Mouse (Mus musculus) hindbrain, postnatal 0 days (tissue): ENCODE measurements around the gene Poc1b. TPM values are rescaled to one million over a fixed set of nuclear protein-coding genes. Genes with fewer than 3 reads are reported as not detected.

Source experiments
- ATAC-seq: fragments of 200-750 bp; cut with Nextera tagmentation; 2 replicates; pipeline ENCODE4 v1.8.0; 2017; ENCODE audit warnings: mild to moderate bottlenecking, moderate TSS enrichment, moderate library complexity
- DNase-seq: peaks from one replicate; pipeline ENCODE4 v3.0.0-alpha.2; 2015; ENCODE audit warnings: low spot score
- H3K27ac ChIP-seq: fragments of 300-500 bp; sonication (generic); 2 replicates; pipeline ENCODE4 v1.5.1; 2014; ENCODE audit warnings: mild to moderate bottlenecking
- H3K27me3 ChIP-seq: fragments of 300-500 bp; sonication (generic); 2 replicates; pipeline ENCODE4 v1.6.1; 2014; ENCODE audit warnings: low read length, mixed read lengths; ENCODE audit not compliant: insufficient read depth
- H3K36me3 ChIP-seq: fragments of 300-500 bp; sonication (generic); 2 replicates; pipeline ENCODE4 v1.6.1; 2014; ENCODE audit warnings: low read length, mixed read lengths; ENCODE audit not compliant: insufficient read depth
- H3K4me1 ChIP-seq: fragments of 300-500 bp; sonication (generic); 2 replicates; pipeline ENCODE4 v1.6.1; 2014; ENCODE audit warnings: antibody characterized with exemption, low read length, mixed read lengths; ENCODE audit not compliant: insufficient read depth
- H3K4me2 ChIP-seq: fragments of 300-500 bp; sonication (generic); 2 replicates; pipeline ENCODE4 v1.6.1; 2014; ENCODE audit warnings: low read depth, mild to moderate bottlenecking, low read length, moderate library complexity, mixed read lengths
- H3K4me3 ChIP-seq: fragments of 300-500 bp; sonication (generic); 2 replicates; pipeline ENCODE4 v1.5.1; 2014; ENCODE audit warnings: low read length
- H3K9ac ChIP-seq: fragments of 300-500 bp; sonication (generic); replicated peaks from 2 replicates; pipeline ENCODE4 v1.6.1; 2014; ENCODE audit warnings: mild to moderate bottlenecking, low read length, moderate library complexity, mixed read lengths
- H3K9me3 ChIP-seq: fragments of 300-500 bp; sonication (generic); 2 replicates; pipeline ENCODE4 v1.6.1; 2016; ENCODE audit warnings: low read length, mixed read lengths
- CTCF ChIP-seq: IDR thresholded peaks from 2 replicates; pipeline ENCODE4 v1.5.1; 2016; ENCODE audit warnings: antibody characterized with exemption, control low read depth, low read depth
- whole genome bisulfite sequencing: fragments of 180-500 bp; shearing (Covaris S2); extraction: QIAGEN DNeasy Blood & Tissue Kit; methylation state at CpG from one replicate; pipeline ENCODE4 v1.1.7; 2014; 5-methylcytosine and 5-hydroxymethylcytosine counted together
- polyA plus RNA-seq: library from polyadenylated mRNA; unstranded; fragments of >200 nt; fragmentation: Nextera tagmentation; extraction: Ambion mirVana; gene quantifications from 2 replicates; pipeline ENCODE4 v1.2.1, GENCODE M21; 2015
- total RNA-seq: library from RNA; depleted of rRNA; stranded (reverse); fragments of >200 nt; gene quantifications from 2 replicates; pipeline ENCODE4 v1.2.3, GENCODE M21; 2014

The Poc1b gene
- total and polyA plus RNA-seq, 2 experiments from 2014 or later, result 9.7 to 10.1 TPM

DNA sequence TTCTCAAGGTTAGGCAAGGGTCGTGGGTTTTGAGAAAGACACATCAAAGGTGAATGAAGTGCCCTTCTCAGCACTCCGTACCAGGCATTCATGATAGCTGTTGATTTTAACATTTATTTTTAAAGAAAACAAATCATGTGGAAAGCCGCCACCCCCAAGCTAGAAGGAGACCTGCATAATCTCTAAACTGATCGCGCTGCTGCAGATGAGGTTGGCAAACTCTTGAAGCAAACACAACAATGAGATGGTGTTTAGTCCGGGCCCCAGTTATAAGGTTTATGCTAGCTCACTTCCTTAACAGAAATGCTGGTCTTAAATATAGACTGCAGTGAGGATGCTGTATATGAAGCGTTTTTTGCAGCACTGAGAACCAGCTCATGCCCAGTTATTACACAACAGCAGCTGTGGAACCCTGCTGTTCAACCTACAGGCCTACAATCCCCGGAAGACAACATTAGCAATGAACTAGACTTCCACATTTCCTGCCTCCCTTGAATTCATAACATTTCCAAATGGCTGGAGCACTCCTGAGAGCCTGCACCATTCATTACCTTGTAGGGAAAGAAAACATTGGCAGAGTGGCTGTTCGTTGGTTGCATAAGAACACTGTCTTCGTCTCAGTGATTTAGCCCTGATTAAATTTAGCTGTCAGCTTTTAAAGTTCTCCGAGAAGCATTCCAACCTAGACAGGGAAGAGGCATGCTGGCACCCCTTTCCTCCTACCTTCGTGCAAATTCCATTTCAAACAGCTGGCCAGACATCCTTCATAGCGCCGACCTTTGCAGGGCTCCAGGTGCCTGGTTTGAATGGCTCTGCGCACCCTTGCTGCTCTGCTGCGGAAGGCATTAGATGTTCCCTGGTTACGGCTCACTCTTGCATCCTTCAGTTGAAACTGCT lies 121.4 kb downstream of the Poc1b start:
- ATAC-seq, result 0 out of 2 replicates have a peak, but pooled peaks have one; percentile 32
- 39% methylated on average over 17 of the region's 17 CpGs for WGBS

DNA sequence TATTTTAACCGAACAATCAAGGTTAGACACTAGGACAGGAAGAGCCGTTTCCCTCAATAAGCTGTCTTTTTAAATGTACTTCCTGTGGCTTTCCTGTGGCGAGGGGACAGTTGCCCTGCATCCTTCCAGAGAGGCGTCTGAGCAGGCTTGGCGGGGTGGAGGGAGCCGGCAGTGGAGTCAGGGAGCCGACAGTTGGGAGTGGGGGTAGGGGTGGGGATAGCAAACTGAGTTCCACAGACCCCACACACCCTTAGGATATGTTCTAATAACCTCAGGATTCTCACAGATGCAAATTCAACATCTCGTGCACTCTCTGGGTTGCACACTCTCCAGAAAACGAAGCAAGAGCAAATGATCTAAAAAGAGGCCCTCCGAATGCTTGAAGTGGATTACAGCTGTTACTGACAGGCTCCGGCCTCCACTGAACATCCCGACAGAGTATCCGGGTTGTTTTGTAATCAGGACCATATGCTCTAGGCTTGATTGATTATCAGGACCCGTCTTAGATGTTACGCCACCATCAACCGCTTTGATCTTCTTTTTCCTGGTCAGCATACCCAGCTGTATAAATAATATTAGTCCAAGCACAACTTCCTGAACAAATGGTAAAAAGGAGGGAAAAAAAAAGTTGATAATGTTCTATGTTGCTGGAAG lies 122.3 kb downstream of the Poc1b start:
- Histone ChIP-seq H3K36me3 (no peaks in the 10 kb centered on the region), H3K4me3 (no peak overlapping the region), H3K27me3 (no peaks in the 10 kb centered on the region), H3K4me2 (no peak overlapping the region), H3K4me1 (peaks cover 9% of the 10 kb centered on the region), H3K27ac (no peak overlapping the region), H3K9me3 (no peaks in the 10 kb centered on the region), H3K9ac (0 out of 2 replicates have a peak overlapping the region, but pooled peaks have one; percentile 17)
- ATAC-seq, result no peak
- no peak for DNase-seq
- WGBS, result 22% methylated on average over 16 of the region's 16 CpGs
- no peak for TF ChIP-seq CTCF

More for the DNA sequence above, 121.4 kb downstream of the Poc1b start:
- Histone ChIP-seq H3K27me3 (no peaks in the 10 kb centered on the region), H3K27ac (0 out of 2 replicates have a peak overlapping the region, but pooled peaks have one; percentile 32), H3K36me3 (no peaks in the 10 kb centered on the region), H3K4me1 (peaks cover 9% of the 10 kb centered on the region), H3K4me3 (no peak overlapping the region), H3K9ac (no peak overlapping the region), H3K9me3 (no peaks in the 10 kb centered on the region), H3K4me2 (0 out of 2 replicates have a peak overlapping the region, but pooled peaks have one; percentile 3)
- no peak for TF ChIP-seq CTCF
- no peak for DNase-seq

DNA sequence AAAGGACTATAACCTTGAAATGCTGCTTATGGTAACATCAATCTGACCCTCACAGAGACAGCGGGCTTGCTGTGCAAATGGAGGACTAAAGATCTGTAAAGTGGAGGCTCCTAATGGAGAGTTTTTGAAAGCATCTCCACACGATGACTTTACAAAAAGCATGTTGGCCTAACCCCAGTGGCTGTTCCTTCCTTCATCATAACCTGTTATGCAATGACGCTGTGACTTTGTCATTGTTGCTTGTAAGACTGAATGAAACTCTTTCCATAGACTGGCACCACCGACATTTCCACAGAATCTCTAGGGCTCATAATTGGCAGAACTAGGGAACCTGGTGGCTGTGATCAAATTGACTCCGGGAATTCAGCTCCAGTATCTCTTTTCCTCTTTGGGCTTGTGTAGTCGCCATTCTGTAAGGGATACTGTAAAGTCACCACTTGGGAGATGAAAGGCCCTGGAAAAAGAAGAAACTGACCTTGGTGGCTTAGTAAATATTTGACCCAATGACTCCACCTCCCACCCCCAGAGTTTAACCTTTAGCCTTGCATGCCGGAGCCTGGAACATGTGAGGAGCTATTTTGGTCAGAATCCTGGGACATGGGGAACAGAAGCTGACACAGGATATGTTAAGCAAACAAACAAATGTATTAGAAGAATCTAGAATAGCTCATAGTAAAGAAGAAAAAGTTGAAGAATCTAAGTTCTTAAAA lies 125.8 kb downstream of the Poc1b start:
- no peak overlapping the region for H3K4me2 ChIP-seq
- no peaks in the 10 kb centered on the region for H3K9me3 ChIP-seq
- DNase-seq (no peak), ATAC-seq (no peak)
- no peak for TF ChIP-seq CTCF
- no peak overlapping the region for H3K27ac ChIP-seq
- H3K9ac ChIP-seq, result no peak overlapping the region
- H3K36me3 ChIP-seq, result no peaks in the 10 kb centered on the region
- 81% methylated on average over 7 of the region's 7 CpGs for WGBS
- H3K4me3 ChIP-seq, result no peak overlapping the region
- peaks cover 9% of the 10 kb centered on the region for H3K4me1 ChIP-seq
- H3K27me3 ChIP-seq, result no peaks in the 10 kb centered on the region

DNA sequence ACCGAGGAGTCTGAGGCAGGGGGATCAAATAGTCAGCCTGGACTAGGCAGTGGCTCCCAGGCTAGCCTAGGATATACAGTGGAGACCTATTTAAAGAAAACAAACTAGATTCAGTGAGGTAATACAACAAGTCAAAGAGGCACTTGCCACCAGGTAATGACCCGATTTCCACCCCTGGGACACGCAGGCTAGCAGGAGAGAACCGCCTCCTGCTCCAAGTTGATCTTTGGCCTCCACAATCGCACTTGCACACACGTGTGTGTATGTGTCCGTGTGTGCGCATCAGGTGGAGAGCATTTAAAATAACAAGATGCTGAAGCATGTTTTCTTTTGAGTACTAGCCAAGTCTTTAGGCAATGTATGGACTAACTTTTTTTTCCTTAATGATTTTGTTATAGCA lies 127.5 kb downstream of the Poc1b start:
- no peak for DNase-seq
- Histone ChIP-seq H3K36me3 (no peaks in the 10 kb centered on the region), H3K9me3 (no peaks in the 10 kb centered on the region), H3K4me1 (no peaks in the 10 kb centered on the region), H3K27ac (no peak overlapping the region), H3K9ac (no peak overlapping the region), H3K4me2 (no peak overlapping the region), H3K4me3 (no peak overlapping the region), H3K27me3 (no peaks in the 10 kb centered on the region)
- WGBS, result 91% methylated on average over 8 of the region's 8 CpGs
- no peak for TF ChIP-seq CTCF
- no peak for ATAC-seq

DNA sequence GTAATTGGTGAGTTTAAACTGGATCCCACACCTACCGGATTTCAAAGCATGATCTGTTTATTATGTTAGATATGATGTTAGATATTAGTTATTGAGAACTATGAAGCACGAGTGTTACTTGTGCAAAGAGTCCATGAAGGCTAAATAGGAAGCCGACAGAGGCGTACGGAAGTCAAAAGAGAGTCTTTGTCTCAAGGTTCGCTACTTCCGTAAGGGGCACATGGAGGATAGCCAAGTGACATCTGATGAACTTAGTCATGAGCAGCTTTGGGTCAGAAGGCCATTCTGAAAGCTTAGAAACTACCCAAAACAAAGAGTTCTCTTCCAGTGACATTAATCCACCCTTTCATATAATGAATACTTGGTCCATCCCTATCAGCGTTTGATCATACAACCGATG lies 128.2 kb downstream of the Poc1b start:
- 83% methylated on average over 9 of the region's 9 CpGs for WGBS
- no peak overlapping the region for H3K9ac ChIP-seq
- TF ChIP-seq CTCF, result no peak

DNA sequence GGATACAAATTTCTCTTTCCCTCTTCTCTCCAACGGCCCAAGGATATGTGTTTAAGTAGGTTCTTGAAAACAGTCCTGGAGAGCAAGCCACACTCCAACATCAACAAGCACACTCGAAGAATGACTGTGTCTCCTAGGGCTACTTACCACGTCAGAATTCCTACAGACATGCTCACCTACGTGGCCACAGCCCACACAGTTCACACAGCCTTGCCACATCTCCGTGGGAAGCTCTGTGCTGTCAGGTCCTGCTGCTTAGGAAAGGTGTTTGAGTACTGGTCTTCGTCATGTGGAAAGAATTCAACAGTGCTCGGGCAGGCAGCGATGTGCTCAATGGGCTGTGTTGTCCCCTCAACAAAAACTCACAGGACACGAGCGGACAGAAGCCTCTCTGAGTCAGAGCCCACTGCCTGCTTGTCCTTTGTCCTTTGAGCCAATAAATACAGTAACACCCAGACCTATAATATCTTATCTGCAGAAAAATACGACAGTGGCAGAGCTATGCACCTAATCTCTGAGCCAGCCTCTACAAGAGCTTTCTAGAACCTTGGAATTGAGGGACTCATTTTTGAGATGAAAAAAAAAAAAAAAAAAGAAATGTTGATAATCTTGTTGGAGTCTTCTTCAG lies 130.5 kb downstream of the Poc1b start:
- no peak for ATAC-seq
- Histone ChIP-seq H3K36me3 (no peaks in the 10 kb centered on the region), H3K27ac (no peak overlapping the region), H3K27me3 (no peaks in the 10 kb centered on the region), H3K4me2 (no peak overlapping the region), H3K9ac (no peak overlapping the region), H3K4me1 (no peaks in the 10 kb centered on the region), H3K4me3 (no peak overlapping the region), H3K9me3 (no peaks in the 10 kb centered on the region)
- TF ChIP-seq CTCF, result no peak
- DNase-seq, result no peak
- 74% methylated on average over 11 of the region's 11 CpGs for WGBS

More for the DNA sequence above, 128.2 kb downstream of the Poc1b start:
- Histone ChIP-seq H3K9me3 (no peaks in the 10 kb centered on the region), H3K36me3 (no peaks in the 10 kb centered on the region), H3K4me1 (no peaks in the 10 kb centered on the region), H3K27ac (no peak overlapping the region), H3K4me2 (no peak overlapping the region), H3K27me3 (no peaks in the 10 kb centered on the region), H3K4me3 (no peak overlapping the region)
- DNase-seq (no peak), ATAC-seq (no peak)
